Mouse (Mus musculus): Measurements from ENCODE around the gene Ralgps1. TPM values are rescaled to one million over a fixed set of nuclear protein-coding genes. Genes with fewer than 3 reads are reported as not detected.

Ralgps1 gene
- 10 to 100 TPM; 33.6 to 35.8 TPM for total RNA-seq (2023)

GRCm38 (mm10) chr2:33370777-33371647 is at the start of gene Ralgps1:
Gene Ralgps1 (minus strand): TSS chr2:33371486.

GRCm38 (mm10) chr2:33215700-33216509 is 155.4 kb downstream of the Ralgps1 start, which contains the start of gene Angptl2:
Gene Angptl2 (plus strand): TSS chr2:33216069.

GRCm38 (mm10) chr2:33131500-33132092 is 239.7 kb downstream of the Ralgps1 start, which contains the start of gene Garnl3:
Gene Garnl3 (minus strand): TSS chr2:33131654.

Other genes with a start within 250 kb of the Ralgps1 start
- gene Garnl3, start 239.8 kb downstream of the Ralgps1 start, total RNA-seq (2023) = under 1 TPM; 0.42 to 0.73 TPM
- gene Angptl2, start 155.4 kb downstream of the Ralgps1 start, total RNA-seq (2023) = 1 to 10 TPM; 1.0 to 2.1 TPM
- 10 to 100 TPM; 32.5 to 34.8 TPM for gene Zbtb34, start 59.8 kb upstream of the Ralgps1 start, total RNA-seq (2023)
- 10 to 100 TPM; 12.9 to 15.0 TPM for gene Zbtb43, start 97.1 kb upstream of the Ralgps1 start, total RNA-seq (2023)